Mouse (Mus musculus) embryo, embryonic 10 days (tissue): ENCODE results near the gene Foxk1.
A peak's percentile ranks its signal among the peaks of the same experiment; 100 is the strongest.

ENCODE experiments used
- DNase-seq: peaks from one replicate; pipeline ENCODE4 v3.0.0-alpha.2; 2015; ENCODE audit warnings: low spot score

The Foxk1 gene

GRCm38 (mm10) chr5:142400981-142401640 lies at the start of gene Foxk1:
Foxk1 (plus strand) TSS chr5:142401497.
- DNase-seq: peak; percentile 91

GRCm38 (mm10) chr5:142352336-142352892 lies 48.9 kb upstream of the Foxk1 start:
- DNase-seq: no peak

- DNase-seq: no peak
These were observed 46.2 kb upstream of the Foxk1 start for GRCm38 (mm10) chr5:142355144-142355543.

GRCm38 (mm10) chr5:142361166-142361565 lies 40.1 kb upstream of the Foxk1 start:
- no peak for DNase-seq

GRCm38 (mm10) chr5:142362894-142363293 lies 38.4 kb upstream of the Foxk1 start:
- no peak for DNase-seq

- no peak for DNase-seq
These were observed 37.2 kb upstream of the Foxk1 start for GRCm38 (mm10) chr5:142364095-142364494.

- DNase-seq: peak; percentile 98
These were observed 33.9 kb upstream of the Foxk1 start for GRCm38 (mm10) chr5:142367085-142368081.

GRCm38 (mm10) chr5:142368122-142368521 lies 33.2 kb upstream of the Foxk1 start:
- DNase-seq: no peak

- no peak for DNase-seq
These were observed 30.7 kb upstream of the Foxk1 start for GRCm38 (mm10) chr5:142370406-142371171.

- DNase-seq: peak; percentile 82
These were observed 29.8 kb upstream of the Foxk1 start for GRCm38 (mm10) chr5:142371172-142372155.

- DNase-seq: no peak
These were observed 29.1 kb upstream of the Foxk1 start for GRCm38 (mm10) chr5:142372207-142372606.

- no peak for DNase-seq
These were observed 27.0 kb upstream of the Foxk1 start for GRCm38 (mm10) chr5:142374343-142374742.

GRCm38 (mm10) chr5:142375641-142376040 lies 25.7 kb upstream of the Foxk1 start:
- DNase-seq: no peak

- no peak for DNase-seq
These were observed 25.2 kb upstream of the Foxk1 start for GRCm38 (mm10) chr5:142376071-142376470.

- DNase-seq: no peak
These were observed 23.2 kb upstream of the Foxk1 start for GRCm38 (mm10) chr5:142378068-142378467.

GRCm38 (mm10) chr5:142380491-142380890 lies 20.8 kb upstream of the Foxk1 start:
- peak; percentile 77 for DNase-seq

GRCm38 (mm10) chr5:142384911-142385660 lies 16.2 kb upstream of the Foxk1 start:
- DNase-seq: peak; percentile 73

GRCm38 (mm10) chr5:142386329-142386728 lies 15.0 kb upstream of the Foxk1 start:
- no peak for DNase-seq

- peak; percentile 81 for DNase-seq
These were observed 14.3 kb upstream of the Foxk1 start for GRCm38 (mm10) chr5:142386784-142387680.
